19 mouse cellular contexts compared by ENCODE assay signal in the genomic region with DNA sequence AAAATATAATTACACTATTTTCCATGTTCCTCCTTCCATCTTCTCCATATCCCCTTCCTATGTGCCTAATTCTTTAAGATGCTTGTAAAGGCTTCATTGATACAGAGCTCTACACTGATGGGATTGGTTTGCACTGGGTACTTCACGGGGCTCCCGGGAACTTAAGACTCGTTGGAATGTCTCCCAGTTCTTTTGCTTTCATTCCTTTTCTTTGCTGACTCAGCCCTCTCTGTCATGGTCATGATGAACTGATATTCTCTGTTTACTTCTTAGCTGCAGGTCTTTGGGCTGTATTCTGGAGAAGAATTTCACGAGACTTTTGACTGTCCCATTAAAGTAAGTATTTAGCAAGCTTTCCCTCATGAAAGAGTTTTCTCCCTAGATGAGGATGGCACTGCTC.
A peak's percentile ranks its signal among the peaks of the same experiment; 100 is the strongest.
DNase-seq lines count a peak whose midpoint lies in the region; ATAC-seq and TF ChIP-seq lines count a peak whose summit lies in the region.
"Had no signal": no experiment of that assay in that cellular context is flagged by ENCODE, and none has a peak within 500 bp of the region (broad histone marks: within the 10 kb centered on the region; RNA-seq: fewer than 3 reads in every experiment).

No protein-coding gene starts in this region.

- no peak overlapping the region for H3K9ac ChIP-seq in lung, embryonic 14.5 days
- H3K9ac ChIP-seq in ES-E14 (ENCODE audit: insufficient read depth, low read depth, low read length, poor library complexity, severe bottlenecking), result no peak overlapping the region
- no peak overlapping the region for H3K9ac ChIP-seq in forebrain, embryonic 13.5 days
- no peak overlapping the region for H3K9ac ChIP-seq in hindbrain, embryonic 12.5 days
- H3K9ac ChIP-seq: forebrain, embryonic 12.5 days; forebrain, postnatal 0 days; heart, embryonic 12.5 days; hindbrain, embryonic 15.5 days had no signal

- no peaks in the 10 kb centered on the region for H3K9me3 ChIP-seq in lung, embryonic 14.5 days (ENCODE audit: low read depth, low read length)
- H3K9me3 ChIP-seq in ES-E14 (ENCODE audit: control insufficient read depth, insufficient read depth, low read depth, low read length), result no peaks in the 10 kb centered on the region
- H3K9me3 ChIP-seq in forebrain, embryonic 13.5 days (replicated peaks), result no peaks in the 10 kb centered on the region
- no peaks in the 10 kb centered on the region for H3K9me3 ChIP-seq in hindbrain, embryonic 12.5 days (replicated peaks)
- H3K9me3 ChIP-seq: forebrain, embryonic 12.5 days; heart, embryonic 12.5 days; hindbrain, embryonic 10.5 days; hindbrain, embryonic 15.5 days had no signal

- WGBS in lung, embryonic 14.5 days, result 26% methylated on average over 4 of the region's 4 CpGs
- 63% methylated on average over 4 of the region's 4 CpGs for WGBS in forebrain, embryonic 13.5 days
- 63% methylated on average over 4 of the region's 4 CpGs for WGBS in hindbrain, embryonic 12.5 days

- no peak for TF ChIP-seq CTCF in lung, embryonic 14.5 days (IDR thresholded peaks at IDR 0.05; ENCODE audit: low read depth)

- no peak overlapping the region for H3K4me3 ChIP-seq in lung, embryonic 14.5 days (ENCODE audit: low read depth, low read length)
- no peak overlapping the region for H3K4me3 ChIP-seq in ES-E14 (ENCODE audit: insufficient read depth in 1 of 2, low read depth in 1 of 2, low read length in 2 of 2, poor library complexity in 1 of 2, severe bottlenecking in 1 of 2)
- no peak overlapping the region for H3K4me3 ChIP-seq in forebrain, embryonic 13.5 days
- no peak overlapping the region for H3K4me3 ChIP-seq in hindbrain, embryonic 12.5 days
- H3K4me3 ChIP-seq: forebrain, embryonic 12.5 days; heart, adult 2 months; heart, embryonic 12.5 days; hindbrain, embryonic 10.5 days; hindbrain, embryonic 15.5 days had no signal

- in situ Hi-C loops in ES-E14 (cut with MboI; ENCODE audit: low sequenced_read_pairs in 2 of 2, unreplicated experiment in 2 of 2), result no loop called here

- peak; percentile 46 for DNase-seq in lung, embryonic 14.5 days
- DNase-seq in lung, postnatal 14 days, result no peak
- DNase-seq in ES-E14 (ENCODE audit: low read depth, low spot score) (no peak), adipocyte (ENCODE audit: low spot score) (peak; percentile 22)
- DNase-seq: adrenal gland, postnatal 14 days; B cell, adult 2 months; cerebellum, adult 18-20 months; cerebellum, adult 9-11 months; cerebellum, postnatal 36 days; forebrain, postnatal 0 days; gastrocnemius, postnatal 14 days; heart, adult 2 months had no signal

- no peaks in the 10 kb centered on the region for H3K36me3 ChIP-seq in lung, embryonic 14.5 days (ENCODE audit: insufficient read depth)
- H3K36me3 ChIP-seq in ES-E14 (ENCODE audit: control insufficient read depth, insufficient read depth, low read length, poor library complexity, severe bottlenecking), result no peaks in the 10 kb centered on the region; the same call in 1 of the 2 replicates
- H3K36me3 ChIP-seq in forebrain, embryonic 13.5 days (ENCODE audit: poor library complexity, severe bottlenecking), result no peaks in the 10 kb centered on the region
- H3K36me3 ChIP-seq in hindbrain, embryonic 12.5 days, result no peaks in the 10 kb centered on the region; the same call in 1 of the 2 replicates
- H3K36me3 ChIP-seq: forebrain, embryonic 12.5 days; hindbrain, embryonic 10.5 days; hindbrain, embryonic 15.5 days had no signal

- no peak for ATAC-seq in lung, embryonic 14.5 days (ENCODE audit: insufficient read depth)
- ATAC-seq in forebrain, embryonic 13.5 days, result no peak
- no peak for ATAC-seq in hindbrain, embryonic 12.5 days (ENCODE audit: low FRiP score)
- ATAC-seq: forebrain, postnatal 0 days; intestine, postnatal 0 days had no signal

- no peaks in the 10 kb centered on the region for H3K4me1 ChIP-seq in lung, embryonic 14.5 days (ENCODE audit: insufficient read depth)
- H3K4me1 ChIP-seq in ES-E14 (ENCODE audit: control insufficient read depth in 2 of 2, insufficient read depth in 2 of 2, low read length in 2 of 2, poor library complexity in 1 of 2), result no peaks in the 10 kb centered on the region
- peaks cover 6% of the 10 kb centered on the region; the same call in 1 of the 2 replicates for H3K4me1 ChIP-seq in forebrain, embryonic 13.5 days
- H3K4me1 ChIP-seq in hindbrain, embryonic 12.5 days, result peaks cover 5% of the 10 kb centered on the region

- no peak overlapping the region for H3K4me2 ChIP-seq in lung, embryonic 14.5 days
- H3K4me2 ChIP-seq in forebrain, embryonic 13.5 days, result no peak overlapping the region
- no peak overlapping the region for H3K4me2 ChIP-seq in hindbrain, embryonic 12.5 days (replicated peaks)
- H3K4me2 ChIP-seq: forebrain, embryonic 12.5 days; heart, embryonic 12.5 days; hindbrain, embryonic 15.5 days had no signal

- H3K27me3 ChIP-seq in lung, embryonic 14.5 days (ENCODE audit: insufficient read depth, low read length), result no peaks in the 10 kb centered on the region
- H3K27me3 ChIP-seq in forebrain, embryonic 13.5 days, result no peaks in the 10 kb centered on the region
- no peaks in the 10 kb centered on the region for H3K27me3 ChIP-seq in hindbrain, embryonic 12.5 days
- H3K27me3 ChIP-seq: forebrain, embryonic 12.5 days; heart, embryonic 12.5 days; hindbrain, embryonic 15.5 days had no signal

- H3K27ac ChIP-seq in lung, embryonic 14.5 days (ENCODE audit: low read depth), result no peak overlapping the region
- no peak overlapping the region for H3K27ac ChIP-seq in ES-E14 (ENCODE audit: insufficient read depth, low read depth, low read length, poor library complexity, severe bottlenecking)
- H3K27ac ChIP-seq in forebrain, embryonic 13.5 days, result no peak overlapping the region
- H3K27ac ChIP-seq in hindbrain, embryonic 12.5 days, result no peak overlapping the region
- H3K27ac ChIP-seq: forebrain, embryonic 12.5 days; heart, adult 2 months; hindbrain, embryonic 10.5 days; hindbrain, embryonic 15.5 days had no signal

TF ChIP-seq in ES-E14, 5 proteins besides CTCF, POLR2A, EP300 and RAD21:
- TF ChIP-seq MAFK (IDR thresholded peaks at IDR 0.05; ENCODE audit: insufficient read depth, low read depth, low read length), result peak; percentile 58; the same call in 1 of the 2 replicates
- TF ChIP-seq ZNF384 (IDR thresholded peaks at IDR 0.05; ENCODE audit: low read depth, low read length), result no peak
- TF ChIP-seq CHD2 (IDR thresholded peaks at IDR 0.05; ENCODE audit: low read depth, low read length), result no peak
- no peak for TF ChIP-seq ZC3H11A (IDR thresholded peaks at IDR 0.05; ENCODE audit: borderline replicate concordance, low read depth, low read length)
- TF ChIP-seq HCFC1 (IDR thresholded peaks at IDR 0.05; ENCODE audit: borderline replicate concordance, insufficient read depth, low read length), result no peak

Comparison
In these comparisons a context has a peak if more than half of its experiments do, and no peak if none do; other contexts are left out.
1. DNase-seq: peak in lung, embryonic 14.5 days (single experiment) and adipocyte (single experiment); none in lung, postnatal 14 days (single experiment) and ES-E14 (single experiment).